Mouse (Mus musculus) heart, adult 8-10 months (tissue): ENCODE results near the gene Rassf7. TPM values are rescaled to one million over a fixed set of nuclear protein-coding genes. Genes with fewer than 3 reads are reported as not detected.
"Not testable (repeated sequence)": the region's sequence is repeated elsewhere in the genome, so short reads cannot be mapped to it uniquely, and the experiment has no call there.

Experiments
- DNase-seq: peaks from one replicate; pipeline ENCODE4 v3.0.0; 2022; ENCODE audit warnings: low spot score
- total RNA-seq, 4 experiments: library from RNA; stranded (reverse); gene quantifications; 2 replicates each; pipeline ENCODE4 v1.2.4; 2022

Rassf7 gene
- total RNA-seq, 4 experiments from 2014 or later = 0.66 to 0.90 (median 0.73) TPM; not detected in 1

- DNase-seq = no peak
Measured at GRCm38 (mm10) chr7:141222126-141222467, 6.4 kb downstream of the Rassf7 start.

GRCm38 (mm10) chr7:141222696-141223215 lies 7.1 kb downstream of the Rassf7 start:
- DNase-seq = no peak

GRCm38 (mm10) chr7:141226535-141226934 lies 10.9 kb downstream of the Rassf7 start:
- DNase-seq = no peak

- no peak for DNase-seq
Measured at GRCm38 (mm10) chr7:141227796-141228195, 12.1 kb downstream of the Rassf7 start.

- DNase-seq = peak; percentile 89
Measured at GRCm38 (mm10) chr7:141228279-141229067, 12.8 kb downstream of the Rassf7 start, which contains the start of gene Phrf1. Gene Phrf1 (plus strand): TSS chr7:141228784.

- DNase-seq = no peak
Measured at GRCm38 (mm10) chr7:141229702-141230101, 14.0 kb downstream of the Rassf7 start.

GRCm38 (mm10) chr7:141230570-141230969 lies 14.9 kb downstream of the Rassf7 start:
- DNase-seq = no peak

- DNase-seq = no peak
Measured at GRCm38 (mm10) chr7:141231111-141231510, 15.5 kb downstream of the Rassf7 start.

- no peak for DNase-seq
Measured at GRCm38 (mm10) chr7:141231551-141231950, 15.9 kb downstream of the Rassf7 start.

- not testable (repeated sequence) for DNase-seq
Measured at GRCm38 (mm10) chr7:141250486-141250885, 34.8 kb downstream of the Rassf7 start.

- DNase-seq = no peak
Measured at GRCm38 (mm10) chr7:141256159-141256558, 40.5 kb downstream of the Rassf7 start.

- DNase-seq = no peak
Measured at GRCm38 (mm10) chr7:141261480-141261879, 45.8 kb downstream of the Rassf7 start.

GRCm38 (mm10) chr7:141263640-141264039 lies 48.0 kb downstream of the Rassf7 start:
- no peak for DNase-seq

GRCm38 (mm10) chr7:141264041-141264700 lies 48.5 kb downstream of the Rassf7 start:
- DNase-seq = no peak

GRCm38 (mm10) chr7:141264761-141265410 lies 49.2 kb downstream of the Rassf7 start:
- no peak for DNase-seq

- DNase-seq = no peak
Measured at GRCm38 (mm10) chr7:141265411-141265738, 49.7 kb downstream of the Rassf7 start.

- DNase-seq = peak; percentile 76
Measured at GRCm38 (mm10) chr7:141265739-141266561, 50.3 kb downstream of the Rassf7 start, which contains the start of gene Irf7. Gene Irf7 (minus strand): TSS chr7:141266481.
